Mouse (Mus musculus): ENCODE results near the gene Megf8. TPM values are rescaled to one million over a fixed set of nuclear protein-coding genes. Genes with fewer than 3 reads are reported as not detected.

Gene Megf8
- polyA plus RNA-seq, 1 experiment from 2014 or later, result 5.6 TPM

GRCm38 (mm10) chr7:25303003-25303684 is 13.8 kb upstream of the Megf8 start:
- Histone ChIP-seq H3K27me3 (replicated peaks; ENCODE audit: insufficient read depth, low read length) (peaks cover 3% of the 10 kb centered on the region; the same call in 1 of the 2 replicates), H3K4me3 (ENCODE audit: low read depth, low read length) (no peak overlapping the region), H3K36me3 (ENCODE audit: insufficient read depth, low read length) (no peaks in the 10 kb centered on the region), H3K27ac (ENCODE audit: low read length) (no peak overlapping the region), H3K9ac (replicated peaks; ENCODE audit: low read depth) (no peak overlapping the region), H3K4me2 (replicated peaks; ENCODE audit: low read depth, low read length) (no peak overlapping the region), H3K9me3 (ENCODE audit: low read length) (no peaks in the 10 kb centered on the region), H3K4me1 (ENCODE audit: insufficient read depth, low read depth, low read length) (no peaks in the 10 kb centered on the region)
- DNase-seq (ENCODE audit: low spot score) (no peak), ATAC-seq (no peak)
- TF ChIP-seq EP300 (IDR thresholded peaks at IDR 0.05) (no peak), CTCF (IDR thresholded peaks at IDR 0.05) (no peak)
- WGBS, result 48% methylated on average over 9 of the region's 9 CpGs

DNA sequence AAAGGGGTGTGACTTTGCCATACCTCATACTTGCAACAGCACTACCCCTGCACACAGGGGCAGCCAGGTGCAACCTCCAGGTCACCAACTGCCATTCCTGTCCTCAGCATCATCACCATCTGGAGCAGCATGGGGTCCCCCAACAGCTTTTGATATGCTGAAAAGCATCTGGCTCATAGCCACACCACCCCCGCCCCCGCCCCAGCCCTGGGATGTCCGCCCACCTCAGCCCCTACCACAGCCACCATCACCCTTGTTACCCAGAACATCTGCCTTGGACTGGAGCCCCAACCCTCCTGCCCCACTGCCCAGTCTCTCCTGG is 13.3 kb upstream of the Megf8 start:
- no peaks in the 10 kb centered on the region for H3K4me1 ChIP-seq (ENCODE audit: insufficient read depth, low read depth, low read length)
- TF ChIP-seq CTCF (IDR thresholded peaks at IDR 0.05), result no peak
- no peak for ATAC-seq
- H3K9me3 ChIP-seq (ENCODE audit: low read length), result no peaks in the 10 kb centered on the region
- peaks cover 3% of the 10 kb centered on the region; the same call in 1 of the 2 replicates for H3K27me3 ChIP-seq (replicated peaks; ENCODE audit: insufficient read depth, low read length)
- H3K9ac ChIP-seq (replicated peaks; ENCODE audit: low read depth), result no peak overlapping the region
- WGBS, result 71% methylated on average over 2 of the region's 3 CpGs
- no peak overlapping the region for H3K4me3 ChIP-seq (ENCODE audit: low read depth, low read length)
- H3K4me2 ChIP-seq (replicated peaks; ENCODE audit: low read depth, low read length), result no peak overlapping the region
- no peak overlapping the region for H3K27ac ChIP-seq (ENCODE audit: low read length)
- no peaks in the 10 kb centered on the region for H3K36me3 ChIP-seq (ENCODE audit: insufficient read depth, low read length)
- DNase-seq (ENCODE audit: low spot score), result no peak

- DNase-seq (ENCODE audit: low spot score) (no peak), ATAC-seq (no peak)
- no peaks in the 10 kb centered on the region for H3K36me3 ChIP-seq (ENCODE audit: insufficient read depth, low read length)
- H3K27ac ChIP-seq (ENCODE audit: low read length), result no peak overlapping the region
- no peak for TF ChIP-seq CTCF (IDR thresholded peaks at IDR 0.05)
- TF ChIP-seq EP300 (IDR thresholded peaks at IDR 0.05), result no peak
- WGBS, result 2% methylated on average over 2 of the region's 2 CpGs
- peak overlapping the region; percentile 72; the same call in 1 of the 2 replicates for H3K4me2 ChIP-seq (replicated peaks; ENCODE audit: low read depth, low read length)
- H3K9me3 ChIP-seq (ENCODE audit: low read length), result no peaks in the 10 kb centered on the region
- H3K4me3 ChIP-seq (ENCODE audit: low read depth, low read length), result no peak overlapping the region
- H3K9ac ChIP-seq (replicated peaks; ENCODE audit: low read depth), result no peak overlapping the region
- no peaks in the 10 kb centered on the region for H3K4me1 ChIP-seq (ENCODE audit: insufficient read depth, low read depth, low read length)
- H3K27me3 ChIP-seq (replicated peaks; ENCODE audit: insufficient read depth, low read length), result peaks cover 3% of the 10 kb centered on the region; the same call in 1 of the 2 replicates
These were observed 11.5 kb upstream of the Megf8 start for GRCm38 (mm10) chr7:25305481-25305880.

DNA sequence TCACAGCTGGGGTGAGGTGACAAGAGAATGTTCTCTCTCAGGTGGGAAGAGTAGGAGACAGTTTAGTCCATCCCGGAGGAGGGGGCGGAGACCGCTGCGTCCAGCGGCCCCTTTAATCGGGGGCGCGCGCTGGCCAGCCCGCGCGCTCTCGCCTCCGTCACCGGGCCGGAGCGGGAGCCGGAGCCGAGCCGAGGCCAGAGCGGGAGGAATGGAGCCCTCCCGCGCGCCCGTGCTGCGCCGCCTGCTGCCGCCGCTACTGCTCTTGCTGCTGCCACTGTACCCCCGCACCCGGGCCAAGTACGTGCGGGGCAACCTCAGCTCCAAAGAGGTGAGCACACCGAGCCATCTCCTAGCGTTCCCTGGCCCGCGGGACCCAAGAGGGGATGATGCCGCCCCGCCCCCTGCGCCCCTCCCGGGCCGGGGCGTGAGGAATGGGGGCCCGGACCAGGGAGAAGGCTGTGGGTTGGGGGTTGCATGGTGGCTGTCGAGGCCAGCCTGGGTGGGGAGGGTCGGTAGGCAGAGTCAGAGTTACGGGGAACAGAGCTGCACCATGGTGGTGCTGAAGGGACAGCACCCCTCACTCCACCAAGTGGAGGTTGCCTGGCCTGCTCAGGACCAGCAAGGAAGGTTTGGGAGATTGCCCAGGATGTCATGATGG is 10.9 kb upstream of the Megf8 start, which contains the start of gene Tmem145:
TSS of gene Tmem145 (plus strand) at position 151 of the 658 bp plus-strand sequence.
- TF ChIP-seq CTCF (IDR thresholded peaks at IDR 0.05) (peak; percentile 21; the same call in 1 of the 2 replicates), EP300 (IDR thresholded peaks at IDR 0.05) (no peak)
- Histone ChIP-seq H3K27me3 (replicated peaks; ENCODE audit: insufficient read depth, low read length) (peaks cover 3% of the 10 kb centered on the region; the same call in 1 of the 2 replicates), H3K4me2 (replicated peaks; ENCODE audit: low read depth, low read length) (peak within 1 kb of the TSS; percentile 72), H3K36me3 (ENCODE audit: insufficient read depth, low read length) (no peaks in the 10 kb centered on the region), H3K9ac (replicated peaks; ENCODE audit: low read depth) (no peak within 1 kb of the TSS), H3K4me3 (ENCODE audit: low read depth, low read length) (peak within 1 kb of the TSS; percentile 38), H3K27ac (ENCODE audit: low read length) (no peak within 1 kb of the TSS), H3K9me3 (ENCODE audit: low read length) (no peaks in the 10 kb centered on the region), H3K4me1 (ENCODE audit: insufficient read depth, low read depth, low read length) (no peaks in the 10 kb centered on the region)
- ATAC-seq (peak; percentile 82), DNase-seq (ENCODE audit: low spot score) (peak; percentile 70)
- 1% methylated on average over 22 of the region's 47 CpGs for WGBS

DNA sequence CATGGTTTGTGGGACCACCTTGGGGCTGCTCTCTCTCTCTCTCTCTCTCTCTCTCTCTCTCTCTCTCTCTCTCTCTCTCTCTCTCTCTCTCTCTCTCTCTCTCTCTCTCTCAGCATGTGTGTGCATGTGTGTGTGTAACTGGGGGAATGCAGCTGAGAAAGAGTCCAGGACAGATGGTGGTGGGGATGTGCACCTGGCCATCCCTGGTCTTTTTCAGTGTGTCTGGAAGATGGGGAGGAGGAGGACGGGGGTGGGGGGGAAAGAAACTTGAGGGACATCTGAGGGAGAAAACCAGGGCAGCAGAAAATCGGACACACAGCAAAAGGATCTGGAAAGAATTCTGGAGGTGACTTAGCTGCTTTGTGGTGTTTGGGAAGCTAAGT is 10.4 kb upstream of the Megf8 start:
- Histone ChIP-seq H3K9ac (replicated peaks; ENCODE audit: low read depth) (no peak overlapping the region), H3K27ac (ENCODE audit: low read length) (no peak overlapping the region), H3K4me1 (ENCODE audit: insufficient read depth, low read depth, low read length) (no peaks in the 10 kb centered on the region), H3K4me3 (ENCODE audit: low read depth, low read length) (no peak overlapping the region), H3K36me3 (ENCODE audit: insufficient read depth, low read length) (no peaks in the 10 kb centered on the region), H3K9me3 (ENCODE audit: low read length) (no peaks in the 10 kb centered on the region), H3K27me3 (replicated peaks; ENCODE audit: insufficient read depth, low read length) (peaks cover 6% of the 10 kb centered on the region; the same call in 1 of the 2 replicates), H3K4me2 (replicated peaks; ENCODE audit: low read depth, low read length) (no peak overlapping the region)
- no peak for ATAC-seq
- whole genome bisulfite sequencing, result 39% methylated on average over 2 of the region's 2 CpGs
- TF ChIP-seq EP300 (IDR thresholded peaks at IDR 0.05), result no peak
- TF ChIP-seq CTCF (IDR thresholded peaks at IDR 0.05), result no peak
- DNase-seq (ENCODE audit: low spot score), result no peak

DNA sequence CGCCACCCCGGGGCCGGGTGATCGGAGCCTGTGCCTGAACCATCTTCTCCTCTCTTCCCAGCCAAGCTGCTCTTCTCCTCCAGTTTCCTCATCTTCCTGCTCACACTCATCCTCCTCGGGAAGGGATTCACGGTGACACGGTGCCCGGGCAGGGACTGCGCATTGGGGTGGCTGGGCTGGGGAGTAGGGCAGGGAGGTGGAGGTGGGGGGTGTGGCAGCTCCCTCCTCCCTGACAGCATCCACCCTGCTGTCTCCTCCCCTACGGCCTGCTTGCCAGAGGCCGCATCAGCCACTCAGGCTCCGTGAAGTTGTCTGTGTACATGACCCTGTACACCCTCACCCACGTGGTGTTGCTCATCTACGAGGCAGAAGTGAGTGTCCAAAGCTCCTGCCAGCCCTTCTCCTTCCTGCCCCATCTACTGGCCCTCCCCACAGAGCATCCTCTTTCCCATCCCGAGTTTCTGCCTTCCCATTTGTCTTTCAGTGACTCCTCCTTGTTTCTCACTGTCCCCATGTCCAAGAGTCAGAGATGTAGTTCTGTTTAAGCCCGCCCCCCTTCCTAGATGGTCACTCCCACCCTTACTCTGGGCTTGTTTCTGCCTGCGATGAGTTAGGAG is 8.2 kb upstream of the Megf8 start:
- peaks cover 19% of the 10 kb centered on the region; the same call in 1 of the 2 replicates for H3K27me3 ChIP-seq (replicated peaks; ENCODE audit: insufficient read depth, low read length)
- H3K36me3 ChIP-seq (ENCODE audit: insufficient read depth, low read length), result no peaks in the 10 kb centered on the region
- TF ChIP-seq EP300 (IDR thresholded peaks at IDR 0.05), result no peak
- no peak for TF ChIP-seq CTCF (IDR thresholded peaks at IDR 0.05)
- 42% methylated on average over 17 of the region's 17 CpGs for WGBS
- DNase-seq (ENCODE audit: low spot score) (no peak), ATAC-seq (no peak)
- H3K4me2 ChIP-seq (replicated peaks; ENCODE audit: low read depth, low read length), result no peak overlapping the region
- no peaks in the 10 kb centered on the region for H3K4me1 ChIP-seq (ENCODE audit: insufficient read depth, low read depth, low read length)
- no peak overlapping the region for H3K9ac ChIP-seq (replicated peaks; ENCODE audit: low read depth)
- no peaks in the 10 kb centered on the region for H3K9me3 ChIP-seq (ENCODE audit: low read length)
- no peak overlapping the region for H3K27ac ChIP-seq (ENCODE audit: low read length)
- H3K4me3 ChIP-seq (ENCODE audit: low read depth, low read length), result no peak overlapping the region

All from lung, postnatal 0 days (tissue).